Mouse (Mus musculus): ENCODE measurements around the gene Gm10447.

DNA sequence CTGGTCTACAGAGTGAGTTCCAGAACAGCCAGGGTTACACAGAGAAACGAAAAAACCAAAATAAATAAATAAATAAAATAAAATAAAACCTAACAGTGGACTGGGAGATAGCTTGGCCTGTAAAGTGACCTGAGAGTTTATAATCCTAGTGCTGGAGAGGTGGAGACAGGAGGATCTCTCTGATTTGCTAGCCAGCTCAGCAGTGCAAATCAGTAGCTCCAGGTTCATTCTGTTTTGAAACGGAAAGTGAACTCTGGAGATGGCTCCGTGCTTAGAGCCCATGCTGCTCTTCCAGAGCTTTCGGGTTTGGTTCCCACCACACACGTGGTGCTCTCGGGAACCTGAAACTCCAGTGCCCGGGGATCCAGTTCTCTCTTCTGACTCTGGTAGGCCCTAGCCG is 8.9 kb downstream of the Gm10447 start:
- TF ChIP-seq MYOG (IDR thresholded peaks at IDR 0.05; ENCODE audit: control insufficient read depth, extremely low read depth, insufficient read length) (no peak), CTCF (IDR thresholded peaks at IDR 0.05; ENCODE audit: control insufficient read depth, insufficient read depth, insufficient read length) (no peak), FOSL1 (IDR thresholded peaks at IDR 0.05; ENCODE audit: insufficient read depth, low read length, poor library complexity, severe bottlenecking) (no peak), MAX (IDR thresholded peaks at IDR 0.05) (no peak), CEBPB (IDR thresholded peaks at IDR 0.05; ENCODE audit: low read depth) (no peak), USF1 (IDR thresholded peaks at IDR 0.05; ENCODE audit: low read depth) (no peak)
